In the genomic region with DNA sequence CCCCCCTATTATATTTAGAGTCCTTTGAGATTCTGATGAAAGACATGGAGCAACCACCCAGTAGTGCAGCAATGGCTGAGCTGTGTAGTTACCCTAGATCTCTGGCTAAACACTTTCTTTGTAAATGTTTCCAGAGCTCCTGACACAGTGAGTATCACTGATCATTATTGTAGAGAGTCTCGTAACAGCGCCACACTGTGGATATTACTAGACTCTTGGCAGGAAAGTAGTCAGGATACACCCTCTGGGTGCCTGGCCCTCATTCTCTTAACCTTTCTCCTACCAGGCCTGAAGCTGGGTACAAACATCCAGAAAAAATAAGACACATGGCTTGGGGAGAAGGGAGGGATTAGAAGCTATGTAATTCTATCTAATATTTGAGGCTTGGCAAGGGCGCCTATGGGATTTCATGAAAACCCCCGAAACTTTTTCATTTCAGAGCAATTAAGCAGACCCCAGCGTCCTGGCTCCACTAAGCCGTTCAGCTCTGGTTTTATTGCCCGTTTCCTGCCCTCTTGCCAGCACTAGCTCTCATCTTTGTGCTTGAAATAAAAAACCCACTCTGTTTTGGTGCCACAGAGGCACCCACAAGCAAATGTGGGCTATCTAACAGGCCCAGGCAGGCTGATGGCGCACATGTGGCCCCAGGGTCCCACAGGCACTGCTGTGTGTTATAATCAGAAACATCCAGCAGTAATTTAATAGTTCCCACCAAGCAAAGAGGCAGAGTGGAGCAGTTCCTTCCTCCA, we compare ENCODE assay signal across 9 mouse cellular contexts. TPM values are rescaled to one million over a fixed set of nuclear protein-coding genes. Genes with fewer than 3 reads are reported as not detected.
DNase-seq lines count a peak whose midpoint lies in the region; ATAC-seq lines count a peak whose summit lies in the region.
"Had no signal": no experiment of that assay in that cellular context is flagged by ENCODE, and none has a peak within 500 bp of the region (broad histone marks: within the 10 kb centered on the region; RNA-seq: fewer than 3 reads in every experiment).

No protein-coding gene starts in this region.

- DNase-seq in adrenal gland, adult (ENCODE audit: inconsistent age in 2 of 2, low spot score in 1 of 2), result peak; percentile 6 to 68
- DNase-seq in adrenal gland, postnatal 4 days (ENCODE audit: low spot score in 2 of 2), result no peak
- peak; percentile 52 for DNase-seq in midbrain, embryonic 14.5 days
- DNase-seq in lung, postnatal 14 days, result peak; percentile 46
- no peak for DNase-seq in spleen, adult 12 weeks (ENCODE audit: low spot score)

- H3K4me3 ChIP-seq in midbrain, embryonic 14.5 days (replicated peaks; ENCODE audit: low read depth, low read length), result no peak overlapping the region
- no peak overlapping the region for H3K4me3 ChIP-seq in midbrain, embryonic 13.5 days (replicated peaks)
- no peak overlapping the region for H3K4me3 ChIP-seq in hindbrain, embryonic 16.5 days (ENCODE audit: low read length)
- H3K4me3 ChIP-seq: lung, embryonic 15.5 days had no signal

- ATAC-seq in midbrain, embryonic 14.5 days (ENCODE audit: low FRiP score, low TSS enrichment), result no peak
- ATAC-seq in midbrain, embryonic 13.5 days, result no peak
- peak; percentile 58; the same call in 1 of the 2 replicates for ATAC-seq in hindbrain, embryonic 16.5 days
- ATAC-seq in cerebellum, adult (ENCODE audit: insufficient number of reproducible peaks, low FRiP score, low TSS enrichment), result no peak

- WGBS in midbrain, embryonic 14.5 days, result 75% methylated on average over 8 of the region's 8 CpGs
- 74% methylated on average over 8 of the region's 8 CpGs for WGBS in midbrain, embryonic 13.5 days
- 66% methylated on average over 8 of the region's 8 CpGs for WGBS in hindbrain, embryonic 16.5 days

- H3K4me2 ChIP-seq in midbrain, embryonic 14.5 days (ENCODE audit: low read length), result no peak overlapping the region
- H3K4me2 ChIP-seq in midbrain, embryonic 13.5 days (replicated peaks), result no peak overlapping the region
- H3K4me2 ChIP-seq in hindbrain, embryonic 16.5 days (ENCODE audit: low read length), result no peak overlapping the region
- H3K4me2 ChIP-seq: lung, embryonic 15.5 days had no signal

- H3K4me1 ChIP-seq in midbrain, embryonic 14.5 days (ENCODE audit: control insufficient read depth, insufficient read depth, low read length), result no peaks in the 10 kb centered on the region
- H3K4me1 ChIP-seq in midbrain, embryonic 13.5 days (replicated peaks), result no peaks in the 10 kb centered on the region
- H3K4me1 ChIP-seq in hindbrain, embryonic 16.5 days (ENCODE audit: control insufficient read depth, insufficient read depth, low read depth, low read length), result no peaks in the 10 kb centered on the region
- H3K4me1 ChIP-seq: lung, embryonic 15.5 days had no signal

- no peaks in the 10 kb centered on the region for H3K36me3 ChIP-seq in midbrain, embryonic 14.5 days (ENCODE audit: control insufficient read depth, insufficient read depth, low read length)
- H3K36me3 ChIP-seq in midbrain, embryonic 13.5 days, result no peaks in the 10 kb centered on the region
- H3K36me3 ChIP-seq in hindbrain, embryonic 16.5 days (ENCODE audit: control insufficient read depth, insufficient read depth, low read length), result no peaks in the 10 kb centered on the region
- H3K36me3 ChIP-seq: lung, embryonic 15.5 days had no signal

- no peaks in the 10 kb centered on the region for H3K9me3 ChIP-seq in midbrain, embryonic 14.5 days (ENCODE audit: control insufficient read depth, low read length)
- H3K9me3 ChIP-seq in midbrain, embryonic 13.5 days, result no peaks in the 10 kb centered on the region
- no peaks in the 10 kb centered on the region for H3K9me3 ChIP-seq in hindbrain, embryonic 16.5 days (ENCODE audit: control insufficient read depth, low read length)
- H3K9me3 ChIP-seq: lung, embryonic 15.5 days had no signal

- H3K27me3 ChIP-seq in midbrain, embryonic 14.5 days (ENCODE audit: control insufficient read depth, insufficient read depth, low read length), result no peaks in the 10 kb centered on the region
- no peaks in the 10 kb centered on the region for H3K27me3 ChIP-seq in midbrain, embryonic 13.5 days
- H3K27me3 ChIP-seq in hindbrain, embryonic 16.5 days (replicated peaks; ENCODE audit: control insufficient read depth, insufficient read depth, low read length), result no peaks in the 10 kb centered on the region
- H3K27me3 ChIP-seq: lung, embryonic 15.5 days had no signal

- no peak overlapping the region for H3K9ac ChIP-seq in midbrain, embryonic 14.5 days (replicated peaks; ENCODE audit: low read length)
- no peak overlapping the region for H3K9ac ChIP-seq in midbrain, embryonic 13.5 days (replicated peaks)
- H3K9ac ChIP-seq in hindbrain, embryonic 16.5 days (ENCODE audit: low read depth, low read length), result no peak overlapping the region
- H3K9ac ChIP-seq: lung, embryonic 15.5 days had no signal

- H3K27ac ChIP-seq in midbrain, embryonic 14.5 days (replicated peaks; ENCODE audit: low read depth, low read length), result no peak overlapping the region
- no peak overlapping the region for H3K27ac ChIP-seq in midbrain, embryonic 13.5 days
- H3K27ac ChIP-seq in hindbrain, embryonic 16.5 days (ENCODE audit: low read depth, low read length), result no peak overlapping the region
- H3K27ac ChIP-seq: lung, embryonic 15.5 days had no signal

RNA-seq across cellular contexts. Expression of a gene that starts 22.2 kb away (rescaled TPM):
- total RNA-seq in adrenal gland, postnatal 4 days (2021), result not detected
- polyA plus RNA-seq in midbrain, embryonic 14.5 days (2014; fragmentation: Nextera tagmentation; extraction: Ambion mirVana), result not detected in 2 replicates
- polyA plus RNA-seq in midbrain, embryonic 13.5 days (2015; fragmentation: Nextera tagmentation; extraction: Ambion mirVana), result not detected in 2 replicates
- polyA plus RNA-seq in hindbrain, embryonic 16.5 days (2015; fragmentation: Nextera tagmentation; extraction: Ambion mirVana), result not detected in 2 replicates
- polyA plus RNA-seq: lung, embryonic 15.5 days had no signal

Comparison
In these comparisons a context has a peak if more than half of its experiments do, and no peak if none do; other contexts are left out.
1. DNase-seq: peak in adrenal gland, adult (2 of 2), midbrain, embryonic 14.5 days (single experiment) and lung, postnatal 14 days (single experiment); none in adrenal gland, postnatal 4 days (0 of 2) and spleen, adult 12 weeks (single experiment).